Mouse (Mus musculus) gastrocnemius, postnatal 36 days (tissue): ENCODE results near the gene Mpig6b. TPM values are rescaled to one million over a fixed set of nuclear protein-coding genes. Genes with fewer than 3 reads are reported as not detected.

Experiments
- DNase-seq, 2 experiments: peaks; one replicate each; pipeline ENCODE4 v3.0.0; 2022
- intact Hi-C: fragments of 180-260 bp; cut with DNase I; formaldehyde crosslinking; loops from one replicate; pipeline ENCODE4 v1.15.1; 2025
- long read RNA-seq, 2 experiments: library from polyadenylated mRNA; stranded (forward); transcript quantifications; one replicate each; pipeline ENCODE4 v2.0.0; 2021
- total RNA-seq, 2 experiments: library from RNA; stranded (reverse); gene quantifications; 2 replicates each; pipeline ENCODE4 v1.2.3; 2021

Gene Mpig6b
- not detected for total RNA-seq
- long read RNA-seq, experiment 1: 0 reads
- long read RNA-seq, experiment 2: 0 reads

DNA sequence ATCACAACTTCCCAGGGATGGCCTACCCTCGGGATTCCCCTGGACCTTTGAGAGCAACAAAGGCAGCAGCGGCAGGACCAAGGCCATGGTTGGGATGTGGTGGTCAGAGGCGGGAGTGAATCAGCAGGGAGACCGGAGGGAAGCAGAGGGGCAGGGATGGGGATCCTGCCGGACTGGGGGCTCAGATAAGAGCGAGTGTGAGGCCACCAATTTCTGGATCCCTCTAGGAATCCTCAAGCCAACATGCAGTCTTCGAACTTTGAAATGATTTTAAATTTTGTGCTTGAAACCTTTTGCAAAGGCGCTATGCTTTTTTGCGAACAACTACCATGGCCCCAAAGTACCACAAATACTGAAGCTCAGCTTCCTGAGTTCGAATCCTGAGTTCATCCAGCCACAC is at the start of gene Mpig6b:
TSS of gene Mpig6b (minus strand) at position 101 of the 400 bp plus-strand sequence.
- no peak for DNase-seq
- intact Hi-C loops: no loop called here

DNA sequence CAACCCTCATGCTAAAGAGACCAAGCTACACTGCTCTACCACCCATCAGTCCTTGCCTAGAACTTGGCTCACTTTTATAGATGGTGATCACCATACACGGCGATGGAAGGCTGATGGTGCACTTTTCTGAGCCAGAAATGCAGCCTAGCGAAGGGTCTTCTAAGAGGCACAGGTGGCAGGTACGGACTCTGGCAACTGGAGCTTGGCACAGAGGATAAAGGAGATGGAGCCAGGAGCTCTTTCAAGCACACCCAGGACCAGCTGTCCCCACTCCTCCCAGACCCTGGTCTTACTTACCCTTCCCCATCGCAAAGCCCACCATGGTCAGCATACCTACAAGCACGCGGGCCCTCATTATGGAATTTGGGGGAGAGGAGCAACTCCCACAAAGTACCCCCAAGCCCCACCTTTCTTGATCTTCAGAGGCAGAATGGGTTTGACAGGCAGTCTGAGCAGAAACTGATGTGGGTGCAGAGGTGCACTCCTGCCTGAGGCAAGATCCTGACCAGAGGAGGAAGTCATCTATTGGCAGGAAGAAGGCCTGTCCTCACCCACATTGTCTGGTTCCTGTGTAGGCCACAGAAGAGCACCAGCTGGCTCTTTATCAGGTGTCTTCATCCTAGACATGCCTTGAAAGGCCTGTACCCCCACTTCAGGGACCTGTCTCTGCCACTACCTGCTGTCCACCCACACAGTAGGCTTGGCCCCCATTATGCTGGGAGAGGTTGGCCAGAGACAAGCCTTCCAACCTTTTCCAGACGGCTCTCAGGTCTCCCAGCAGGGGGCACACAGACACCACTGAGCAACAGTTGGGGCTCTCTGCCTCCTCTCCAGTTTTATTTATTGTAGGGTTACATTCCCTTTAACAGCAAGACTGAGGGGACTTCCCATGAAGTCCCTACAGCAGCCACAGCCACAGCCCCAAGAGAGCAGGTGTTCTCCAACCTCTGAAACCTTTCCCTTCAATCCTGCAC is 49.3 kb upstream of the Mpig6b start, which contains the start of gene Ly6g5b:
TSS of gene Ly6g5b (minus strand) at position 383 of the 974 bp plus-strand sequence.
- no peak for DNase-seq
- intact Hi-C loops: no loop called here

DNA sequence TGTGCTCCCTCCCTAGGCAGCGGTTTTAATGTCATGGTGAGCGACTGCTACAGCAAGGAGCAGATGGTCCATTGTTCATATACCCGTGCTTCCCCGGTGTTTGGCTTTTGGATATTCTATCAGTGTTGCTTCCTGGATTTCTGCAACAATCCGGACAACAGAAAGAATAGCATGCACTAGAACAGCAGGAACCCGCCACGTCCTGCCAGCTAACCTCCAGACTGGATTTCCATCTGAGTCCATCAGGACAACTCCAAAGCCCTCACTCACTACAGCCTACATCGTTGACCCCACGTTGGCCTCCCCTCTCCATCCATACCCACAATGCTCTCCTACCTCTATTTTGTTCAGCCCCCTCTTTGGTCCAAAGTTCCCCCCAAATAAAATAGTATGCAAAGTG is 45.8 kb upstream of the Mpig6b start:
- no peak for DNase-seq
- intact Hi-C loops: no loop called here

DNA sequence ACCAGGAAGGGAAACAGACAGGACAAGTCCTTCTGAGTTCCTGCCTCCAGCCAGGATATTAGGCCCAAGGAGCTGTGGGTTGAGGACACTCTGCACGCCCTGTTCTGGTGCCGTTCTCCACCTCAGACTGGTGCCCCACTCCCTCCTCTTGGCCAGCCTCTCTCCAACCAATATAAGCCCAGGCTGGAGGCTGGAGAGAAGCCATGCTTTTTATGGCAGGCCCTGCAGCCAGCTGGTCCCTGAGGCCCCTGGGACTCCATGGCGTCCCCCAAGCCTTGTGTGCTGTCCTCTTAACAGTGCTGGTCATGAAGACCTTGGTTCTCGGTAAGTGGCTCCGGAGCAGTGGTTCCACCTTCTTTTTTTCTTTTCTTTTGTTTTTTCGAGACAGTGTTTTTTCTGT is 42.1 kb upstream of the Mpig6b start, which contains the start of gene Ly6g5c:
TSS of gene Ly6g5c (plus strand) at position 183 of the 400 bp plus-strand sequence.
- intact Hi-C loops: no loop called here
- DNase-seq: no peak

DNA sequence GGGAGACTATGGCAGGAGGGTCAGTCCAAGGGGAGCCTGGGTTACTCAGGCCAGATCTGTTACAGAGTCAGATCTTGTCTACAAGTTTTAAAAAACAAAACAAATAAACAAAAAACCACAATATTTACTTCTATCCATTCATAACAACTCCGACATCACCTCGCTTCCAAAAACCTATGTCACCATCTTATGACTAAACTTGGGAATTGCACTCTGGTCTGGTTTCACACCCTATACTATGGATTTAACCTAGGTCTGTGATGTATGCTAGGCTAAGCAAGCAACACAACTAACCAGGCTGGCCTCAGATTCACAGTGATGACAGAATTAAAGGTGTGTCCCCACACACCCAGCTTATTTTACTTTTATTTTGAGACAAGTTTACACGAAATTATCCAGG is 40.5 kb upstream of the Mpig6b start:
- no peak for DNase-seq
- intact Hi-C loops: loop anchor here (2.0 kb wide), 1 partner anchor 36 kb away; no protein-coding TSS in a partner anchor

DNA sequence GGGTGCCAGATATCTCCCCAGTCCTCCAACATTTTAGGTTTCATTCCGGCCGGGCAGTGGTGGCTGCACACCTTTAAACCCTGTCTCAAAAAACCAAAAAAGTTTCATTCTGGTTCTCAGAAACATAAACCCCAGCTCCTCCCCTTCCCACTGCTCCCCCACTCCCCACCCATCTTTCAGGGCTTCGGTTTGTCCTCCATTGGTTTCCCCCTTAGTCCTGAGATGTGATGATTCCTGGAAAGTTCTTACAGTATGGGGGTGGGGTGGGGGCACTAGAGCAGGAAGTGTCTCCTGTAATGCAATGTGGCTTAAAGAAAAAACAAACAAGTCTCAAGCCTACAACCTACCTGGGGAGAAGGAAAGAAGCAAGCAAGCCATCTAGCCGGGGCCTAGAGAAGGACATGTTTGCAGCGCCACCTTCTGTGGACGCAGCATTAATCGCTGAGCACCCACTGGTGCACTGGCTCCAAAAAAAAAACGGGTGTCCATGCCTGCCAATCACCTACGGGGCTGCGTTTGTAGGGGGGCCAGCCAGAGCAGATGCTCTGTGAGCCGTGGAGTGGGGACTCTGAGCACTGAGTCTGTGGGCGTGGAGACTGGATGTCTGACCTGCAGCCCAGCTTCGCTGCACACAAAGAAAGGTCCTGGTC is 39.9 kb upstream of the Mpig6b start:
- intact Hi-C loops: loop anchor here (1.0 to 2.0 kb wide), 2 partner anchors 35 to 85 kb away; no protein-coding TSS in a partner anchor
- DNase-seq: no peak

DNA sequence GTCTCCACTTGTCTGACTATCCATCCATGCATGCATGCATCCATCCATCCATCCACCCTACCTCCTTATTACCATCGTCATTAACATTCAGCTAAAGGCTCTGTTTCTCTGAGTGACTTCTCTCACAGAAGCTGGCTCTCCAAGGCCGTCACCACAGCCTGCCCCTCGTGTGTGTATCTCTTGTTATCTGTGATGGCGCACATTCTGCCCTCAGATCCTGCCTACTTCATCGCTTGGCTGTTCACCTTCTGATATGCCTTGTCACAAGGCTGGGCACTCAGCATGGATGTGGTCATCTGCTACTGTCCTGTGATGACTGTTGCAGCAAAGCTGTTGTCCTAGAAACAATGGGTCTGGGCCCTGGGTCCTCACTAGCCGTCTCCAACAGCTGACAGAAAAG is 38.8 kb upstream of the Mpig6b start:
- DNase-seq: no peak
- intact Hi-C loops: loop anchor here (1.0 kb wide), 1 partner anchor 83 kb away; no protein-coding TSS in a partner anchor

DNA sequence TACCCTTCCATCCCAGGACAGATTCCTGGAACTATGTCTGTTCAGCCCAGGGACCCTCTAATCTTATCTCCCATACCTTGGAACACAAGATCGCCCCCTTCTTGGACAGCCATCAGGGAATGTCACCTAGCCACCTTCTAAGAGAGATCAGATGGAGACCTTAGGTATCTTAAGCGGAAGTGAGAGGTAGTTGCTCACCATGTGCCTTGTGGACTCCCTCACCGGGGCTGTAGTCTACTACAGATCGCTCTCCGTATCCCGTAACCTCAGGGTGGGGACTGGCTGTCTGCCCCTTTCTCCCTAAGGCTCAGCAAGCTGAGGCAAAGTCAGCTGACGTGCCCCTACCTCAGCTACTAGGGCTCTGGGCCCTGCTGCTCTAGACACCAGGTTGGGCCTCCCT is 38.1 kb upstream of the Mpig6b start:
- intact Hi-C loops: no loop called here
- DNase-seq: no peak

DNA sequence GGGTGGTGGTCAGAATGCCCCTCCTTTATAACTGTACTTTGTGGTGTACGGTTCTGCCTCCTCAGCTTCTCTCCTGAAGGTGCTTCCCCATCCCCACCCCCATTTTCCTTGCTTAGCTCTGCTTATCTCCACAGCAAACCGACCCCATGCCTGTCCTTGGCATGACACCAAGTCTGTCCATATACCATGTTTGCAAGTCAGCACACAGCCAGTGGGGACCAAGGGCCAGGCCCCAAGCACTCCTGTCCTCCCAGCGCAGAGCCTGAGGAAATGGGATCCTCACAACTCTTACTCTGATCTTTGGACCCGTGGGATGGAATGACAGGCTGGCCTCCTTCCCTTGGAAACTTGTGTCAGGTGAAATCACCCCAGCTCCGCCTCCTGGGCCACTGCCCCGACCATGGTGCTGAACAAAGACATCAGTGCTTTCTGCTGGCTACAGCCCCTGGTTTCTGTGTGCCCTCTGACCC is 37.3 kb upstream of the Mpig6b start:
- intact Hi-C loops: no loop called here
- DNase-seq: no peak

DNA sequence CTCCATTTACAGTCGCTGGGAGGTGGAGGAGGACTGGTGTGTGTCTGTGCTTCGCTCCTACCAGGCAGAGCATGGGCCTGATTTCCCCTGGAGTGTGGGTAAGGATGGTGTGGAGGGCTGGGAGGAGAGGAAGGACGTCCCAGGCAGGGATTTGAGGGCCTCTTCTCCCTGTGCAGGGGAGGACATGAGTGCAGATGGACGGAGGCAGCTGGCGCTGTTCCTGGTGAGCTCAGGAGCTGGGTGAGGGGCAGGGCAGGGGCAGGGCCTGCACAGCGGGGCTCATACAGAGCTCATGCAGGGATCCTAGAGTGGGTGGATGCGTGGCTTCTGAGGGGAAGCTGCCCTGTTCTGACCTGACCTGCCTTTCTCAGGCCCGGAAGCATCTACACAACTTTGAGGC is 36.3 kb upstream of the Mpig6b start:
- intact Hi-C loops: no loop called here

DNA sequence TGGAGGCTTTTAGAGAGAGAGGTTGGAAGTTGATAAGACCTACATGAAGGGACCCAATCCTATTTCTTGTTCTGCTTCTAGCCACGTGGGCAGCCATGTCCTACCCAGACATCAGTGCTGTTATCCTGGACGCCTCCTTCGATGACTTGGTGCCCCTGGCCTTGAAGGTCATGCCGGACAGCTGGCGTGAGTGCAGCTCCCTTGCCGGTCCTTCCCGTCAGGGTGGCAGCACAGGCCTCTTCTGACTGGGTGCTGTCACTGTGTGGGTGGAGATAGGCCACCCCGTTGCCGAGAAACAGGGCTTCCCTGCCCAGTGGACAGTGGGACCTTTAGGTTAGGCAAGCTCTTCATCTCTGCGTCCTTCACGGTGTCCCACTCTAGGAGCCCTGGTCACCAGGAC is 35.2 kb upstream of the Mpig6b start:
- intact Hi-C loops: no loop called here
- DNase-seq: no peak

More for the DNA sequence above, 36.3 kb upstream of the Mpig6b start:
- no peak for DNase-seq

DNA sequence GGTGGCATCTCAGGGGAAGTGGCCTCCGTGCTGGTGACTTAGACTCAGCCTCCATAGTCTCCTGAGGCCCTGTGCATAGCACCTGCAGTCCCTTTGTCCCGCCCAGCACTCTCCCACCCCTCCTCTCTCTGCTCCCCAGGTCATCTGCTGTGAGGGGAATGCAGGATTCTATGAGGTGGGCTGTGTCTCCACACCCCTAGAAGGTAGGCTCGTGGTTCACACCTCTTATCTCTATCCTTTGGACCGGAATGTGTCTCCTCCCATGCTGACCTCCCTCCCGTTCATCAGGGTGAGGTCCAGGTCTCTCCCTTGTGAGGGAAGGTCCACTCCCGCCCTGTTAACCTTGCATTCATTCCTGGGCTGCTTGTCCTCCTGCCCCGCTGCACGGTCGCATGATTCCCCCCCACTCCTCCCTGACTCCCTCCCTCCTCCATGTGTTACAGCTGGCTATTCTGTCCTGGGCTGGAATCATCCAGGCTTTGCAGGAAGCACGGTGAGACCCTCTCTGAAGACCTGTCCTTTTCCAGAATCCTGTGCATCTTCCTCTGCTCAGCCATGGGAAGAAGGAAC is 34.3 kb upstream of the Mpig6b start:
- intact Hi-C loops: no loop called here
- DNase-seq: no peak

DNA sequence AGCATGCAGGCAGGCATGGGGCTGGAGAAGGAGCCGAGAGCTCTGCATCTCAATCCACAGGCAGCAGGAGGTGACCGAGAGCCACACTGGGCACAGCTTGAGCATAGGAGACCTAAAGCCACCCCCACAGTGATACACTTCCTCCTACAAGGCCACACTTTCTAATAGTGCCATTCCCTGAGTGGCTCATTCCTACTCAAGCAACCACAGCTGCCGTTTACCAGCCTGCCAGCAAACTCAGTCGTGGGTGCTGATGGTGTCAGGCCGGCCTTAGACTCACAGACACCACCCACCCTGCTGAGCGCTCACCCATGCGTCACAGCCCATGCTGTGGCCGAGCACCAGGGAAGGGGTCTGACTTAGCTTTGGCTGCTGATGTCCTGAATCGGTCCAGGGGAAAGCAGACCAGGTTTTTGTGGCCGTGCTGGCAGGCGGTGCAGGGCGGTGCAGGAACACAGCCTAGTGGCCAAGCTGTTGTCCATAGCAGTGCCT is 31.2 kb upstream of the Mpig6b start:
- intact Hi-C loops: no loop called here
- DNase-seq: no peak

DNA sequence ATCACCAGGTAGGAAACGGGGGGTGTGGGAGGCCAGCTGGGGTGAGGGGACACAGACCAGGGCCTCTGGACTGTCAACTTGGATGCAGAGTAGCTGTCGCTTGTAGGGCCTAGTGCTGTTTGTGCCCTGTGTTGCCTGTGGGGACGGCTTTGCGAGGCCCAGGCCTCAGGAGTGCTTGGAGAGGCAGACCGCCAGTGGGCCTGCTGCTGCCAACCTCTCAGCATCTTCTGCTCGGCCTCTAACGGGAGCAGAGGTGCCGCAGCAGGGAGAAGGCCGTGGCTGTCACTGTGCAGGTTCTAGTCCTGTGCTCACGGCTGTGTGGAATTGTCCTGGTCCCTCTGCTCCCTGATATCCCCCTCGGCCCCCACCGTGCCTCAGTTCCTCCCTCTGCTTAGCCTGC is 30.6 kb upstream of the Mpig6b start:
- no peak for DNase-seq
- intact Hi-C loops: no loop called here

DNA sequence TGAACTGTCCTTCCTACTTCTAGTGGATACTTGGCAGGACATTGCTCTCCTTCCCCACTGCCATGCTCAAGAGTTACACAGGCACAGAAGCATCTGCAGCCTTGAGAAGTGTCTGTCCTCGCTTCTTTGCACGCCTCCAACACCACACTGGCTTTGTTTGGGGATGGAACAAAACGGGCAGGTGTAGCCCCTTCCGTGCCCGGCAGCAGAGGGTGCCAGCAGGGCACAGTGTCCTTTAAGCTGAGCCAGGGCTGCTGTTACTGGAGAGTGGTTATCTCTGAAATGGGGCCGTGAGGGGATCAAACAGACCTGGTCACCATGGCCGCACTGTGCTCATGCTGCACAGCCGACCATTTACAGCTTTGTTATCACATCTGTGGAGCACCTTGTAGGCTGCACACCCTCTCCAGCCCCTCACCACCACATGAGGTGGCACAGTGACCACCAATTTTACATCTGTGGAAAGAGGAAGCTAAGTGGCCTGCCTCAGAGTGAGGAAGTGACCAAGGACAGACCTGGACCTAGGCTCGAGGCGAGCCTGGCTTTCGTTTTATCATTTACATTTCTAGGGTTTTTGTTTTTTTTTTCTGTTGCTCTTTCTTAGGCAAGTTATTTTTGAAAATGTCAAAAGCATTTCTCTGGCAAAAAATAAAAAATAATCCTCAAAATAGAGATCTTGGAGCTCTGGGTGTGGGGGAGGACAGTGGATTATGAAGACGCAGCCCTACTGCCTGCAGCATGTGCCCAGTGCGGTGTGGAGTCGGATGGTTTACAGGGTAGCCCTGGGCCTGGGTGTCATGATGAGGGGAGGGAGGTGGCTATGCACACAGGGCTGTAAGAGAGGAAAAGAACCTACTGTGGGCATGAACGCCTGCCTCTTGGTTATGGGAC is 28.7 kb upstream of the Mpig6b start:
- intact Hi-C loops: no loop called here
- no peak for DNase-seq

DNA sequence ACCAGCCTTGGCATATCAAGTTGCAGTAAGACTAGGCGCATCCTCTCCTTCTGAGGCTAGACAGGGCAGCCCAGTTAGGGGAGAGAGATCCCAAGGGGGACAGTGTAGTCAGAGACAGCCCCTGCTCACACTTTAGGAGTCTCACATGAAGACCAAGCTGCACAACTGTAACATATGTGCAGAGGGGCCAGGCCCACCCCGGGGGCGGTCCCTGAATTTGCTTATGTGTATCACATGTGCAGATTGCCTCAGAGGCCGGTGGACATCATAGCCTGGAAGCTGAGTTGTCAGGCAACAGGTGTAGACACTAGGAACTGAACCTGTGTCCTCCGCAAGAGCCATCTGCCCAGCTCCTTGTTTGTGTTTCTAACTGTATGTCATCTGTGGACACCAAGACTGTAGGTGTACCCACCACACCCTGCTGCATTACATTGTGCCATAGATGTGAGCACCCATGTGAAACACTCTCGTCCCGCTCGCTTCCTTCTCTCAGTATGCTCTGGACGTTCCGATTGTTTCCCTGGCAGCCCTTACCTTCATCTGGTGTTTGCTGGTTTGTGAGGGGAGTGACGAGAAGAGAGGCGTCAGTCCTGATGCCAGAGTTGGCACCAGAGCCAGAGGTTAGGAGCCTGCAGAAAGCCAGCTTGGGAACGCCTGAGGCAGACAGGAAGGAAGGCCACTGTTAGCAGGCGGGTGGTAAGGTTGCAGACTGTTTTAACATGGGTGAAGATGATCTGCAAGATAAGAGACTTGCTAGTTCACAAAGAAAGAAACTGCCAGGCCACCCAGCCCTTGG is 26.6 kb upstream of the Mpig6b start:
- DNase-seq: peak in 1 of 2 experiments; percentile 12
- intact Hi-C loops: no loop called here

DNA sequence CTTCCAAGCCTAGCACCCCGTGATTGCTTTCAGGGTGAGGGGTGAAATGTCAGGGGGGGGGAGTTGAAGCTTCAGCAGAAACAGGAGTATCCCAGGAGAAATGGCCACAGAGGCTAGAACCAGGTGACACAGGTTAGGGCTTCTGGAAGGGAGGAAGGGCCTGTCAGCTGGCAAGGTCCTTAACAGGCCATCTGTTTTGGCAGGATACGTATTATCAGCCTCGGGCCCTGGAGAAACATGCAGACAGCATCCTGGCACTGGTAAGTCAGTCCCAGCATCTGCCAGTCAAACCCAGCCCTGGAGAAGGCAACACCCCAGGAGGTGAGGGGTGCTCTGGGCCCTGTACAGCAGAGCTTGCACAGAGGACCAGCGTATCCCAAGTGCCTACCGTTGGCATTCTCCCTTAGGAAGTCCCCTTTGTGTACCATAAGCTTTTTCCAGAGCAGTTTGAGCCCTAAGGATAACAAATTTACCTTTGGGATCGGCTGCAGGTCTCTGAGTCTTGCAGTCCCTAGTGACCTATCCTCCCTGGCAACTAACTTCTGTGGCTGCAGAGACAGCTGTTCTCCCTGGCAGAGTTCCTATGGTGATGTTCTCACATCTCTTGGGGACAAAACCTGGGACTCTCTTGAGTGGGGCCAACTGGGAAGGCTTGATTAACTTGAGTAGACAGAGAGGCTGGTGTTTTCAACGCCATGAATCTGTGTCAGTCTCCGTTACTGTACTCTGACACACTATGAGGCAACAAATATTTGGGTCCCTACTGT is 24.4 kb upstream of the Mpig6b start:
- intact Hi-C loops: no loop called here
- peak; percentile 22 to 37 for DNase-seq
